Mouse (Mus musculus) kidney, adult 2 months (tissue): ENCODE data around the gene Ovca2. TPM values are rescaled to one million over a fixed set of nuclear protein-coding genes. Genes with fewer than 3 reads are reported as not detected.
A peak's percentile ranks its signal among the peaks of the same experiment; 100 is the strongest.

Experiments used
- DNase-seq: peaks from one replicate; pipeline ENCODE4 v3.0.0; 2021
- H3K27ac ChIP-seq: fragments of 200-500 bp; 2 replicates; pipeline ENCODE4 v1.5.1; 2012; ENCODE audit warnings: low read depth, low read length, control low read depth, inconsistent platforms; ENCODE audit not compliant: insufficient read depth
- H3K27me3 ChIP-seq: fragments of 200-500 bp; replicated peaks from 2 replicates; pipeline ENCODE4 v1.6.1; 2012; ENCODE audit warnings: mild to moderate bottlenecking, moderate library complexity, low read length, inconsistent platforms; ENCODE audit not compliant: control insufficient read depth, insufficient read depth
- H3K36me3 ChIP-seq: fragments of 200-500 bp; 2 replicates; pipeline ENCODE4 v1.6.1; 2012; ENCODE audit warnings: mild to moderate bottlenecking, moderate library complexity, low read length, inconsistent platforms; ENCODE audit not compliant: control insufficient read depth, insufficient read depth
- H3K4me1 ChIP-seq: fragments of 200-500 bp; 2 replicates; pipeline ENCODE4 v1.6.1; 2011; ENCODE audit warnings: low read length; ENCODE audit not compliant: control insufficient read depth, insufficient read depth
- H3K4me3 ChIP-seq: fragments of 200-500 bp; 2 replicates; pipeline ENCODE4 v1.5.1; 2011; ENCODE audit warnings: mild to moderate bottlenecking, low read depth, low read length, control low read depth; ENCODE audit not compliant: insufficient read depth
- CTCF ChIP-seq: fragments of 200-500 bp; conservative IDR thresholded peaks from 2 replicates; pipeline ENCODE4 v1.5.1; 2011; ENCODE audit warnings: low read depth, mild to moderate bottlenecking, control low read depth, low read length, moderate library complexity, mixed read lengths; ENCODE audit not compliant: insufficient read depth, insufficient read length
- POLR2A ChIP-seq: fragments of 200-500 bp; IDR thresholded peaks from one replicate; pipeline ENCODE4 v1.6.1; 2011; ENCODE audit warnings: low read depth, low read length, control low read depth
- WGBS: fragments of 180-500 bp; shearing (Covaris S2); methylation state at CpG from one replicate; pipeline ENCODE4 v1.1.7; 2018; 5-methylcytosine and 5-hydroxymethylcytosine counted together
- polyA plus RNA-seq: library from polyadenylated mRNA; depleted of rRNA; stranded (reverse); fragments of >200 nt; gene quantifications from 2 replicates; pipeline ENCODE4 v1.2.3, GENCODE M21; 2012

Ovca2 gene
- polyA plus RNA-seq, 1 experiment: 33.7 TPM

DNA sequence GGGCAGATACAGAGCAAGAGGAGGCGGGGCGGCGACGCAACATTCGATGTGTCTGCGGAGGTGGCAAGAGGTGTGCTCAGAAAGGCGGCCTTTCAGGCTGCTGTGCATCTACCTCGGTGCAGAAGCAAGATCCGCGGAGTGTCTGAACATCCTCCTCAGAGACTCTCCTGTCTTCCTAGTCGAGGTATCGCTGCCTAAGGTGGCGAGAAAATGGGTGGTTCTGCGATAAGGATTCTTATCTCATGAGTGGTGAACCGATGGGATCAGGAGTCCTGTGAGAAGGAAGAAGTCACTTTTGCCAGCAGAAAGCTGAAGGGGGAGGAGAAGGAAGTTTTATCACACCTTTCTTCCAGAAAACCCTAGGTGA is 4.9 kb downstream of the Ovca2 start:
- no peak for DNase-seq
- Histone ChIP-seq H3K4me1 (peaks cover 6% of the 10 kb centered on the region; the same call in 1 of the 2 replicates), H3K4me3 (peak overlapping the region; percentile 63), H3K27me3 (no peaks in the 10 kb centered on the region), H3K36me3 (no peaks in the 10 kb centered on the region; the same call in 1 of the 2 replicates), H3K27ac (no peak overlapping the region)
- 3% methylated on average over 15 of the region's 15 CpGs for WGBS
- TF ChIP-seq POLR2A (no peak), CTCF (no peak)

GRCm38 (mm10) chr11:75173095-75173798 is 5.4 kb downstream of the Ovca2 start:
- peak overlapping the region; percentile 63 for H3K4me3 ChIP-seq
- peaks cover 6% of the 10 kb centered on the region; the same call in 1 of the 2 replicates for H3K4me1 ChIP-seq
- DNase-seq: peak; percentile 88
- no peaks in the 10 kb centered on the region for H3K27me3 ChIP-seq
- TF ChIP-seq POLR2A (no peak), CTCF (no peak)
- H3K27ac ChIP-seq: no peak overlapping the region
- under 1% methylated on average over 70 of the region's 71 CpGs for WGBS
- no peaks in the 10 kb centered on the region; the same call in 1 of the 2 replicates for H3K36me3 ChIP-seq

DNA sequence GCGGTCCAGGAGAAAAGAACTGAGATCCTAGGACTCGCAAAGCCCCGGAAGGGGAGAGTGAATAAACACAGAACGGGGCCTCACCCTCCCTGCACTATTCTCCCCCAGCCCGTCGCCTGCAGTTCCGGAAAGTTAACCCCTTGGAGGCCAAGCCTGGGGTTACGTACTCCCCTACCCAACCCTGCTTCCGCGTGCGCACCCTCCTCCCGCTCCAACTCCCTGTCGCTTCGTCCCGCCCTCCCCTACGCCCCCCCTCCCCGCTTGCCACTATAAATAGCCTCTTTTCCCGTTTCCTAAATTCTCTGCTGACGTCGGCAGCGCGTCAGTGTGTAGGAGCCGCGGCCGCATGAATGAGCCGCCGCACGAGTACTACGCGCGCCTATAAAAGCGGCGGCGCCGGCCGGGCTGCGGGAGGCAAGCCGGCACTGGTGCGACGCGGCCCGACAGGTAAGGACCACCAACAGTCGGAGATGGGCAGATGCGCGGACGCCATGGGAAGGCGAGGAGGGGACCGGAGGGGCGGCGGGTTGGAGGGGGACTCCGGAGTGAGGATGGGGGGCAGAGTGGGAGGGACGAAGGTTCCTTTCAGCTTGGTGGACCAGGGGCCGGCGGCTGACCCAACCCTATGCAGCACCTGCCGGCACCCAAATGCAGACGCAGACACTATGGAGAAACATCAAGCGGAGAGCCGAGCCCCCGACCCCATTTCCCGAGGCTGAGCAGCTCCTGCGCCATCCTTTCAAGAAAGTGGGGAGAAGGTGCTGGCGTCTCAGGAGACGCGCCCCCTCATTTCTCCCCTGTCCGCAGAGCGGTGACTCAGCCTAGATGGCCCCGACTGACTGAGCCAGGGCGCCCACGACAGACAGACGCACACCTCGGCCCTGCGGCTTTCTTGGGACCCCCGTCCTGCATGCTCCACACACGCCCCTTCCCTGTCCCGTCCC is 6.2 kb downstream of the Ovca2 start:
- WGBS: under 1% methylated on average over 74 of the region's 75 CpGs
- Histone ChIP-seq H3K4me1 (peaks cover 4% of the 10 kb centered on the region; the same call in 1 of the 2 replicates), H3K36me3 (no peaks in the 10 kb centered on the region; the same call in 1 of the 2 replicates), H3K4me3 (peak overlapping the region; percentile 63), H3K27ac (no peak overlapping the region), H3K27me3 (no peaks in the 10 kb centered on the region)
- TF ChIP-seq CTCF: no peak
- no peak for TF ChIP-seq POLR2A
- DNase-seq: no peak

- no peaks in the 10 kb centered on the region for H3K36me3 ChIP-seq
- TF ChIP-seq POLR2A: no peak
- TF ChIP-seq CTCF: no peak
- H3K27me3 ChIP-seq: no peaks in the 10 kb centered on the region
- 19% methylated on average over 17 of the region's 17 CpGs for WGBS
- H3K27ac ChIP-seq: no peak overlapping the region
- peaks cover 4% of the 10 kb centered on the region; the same call in 1 of the 2 replicates for H3K4me1 ChIP-seq
- no peak for DNase-seq
- H3K4me3 ChIP-seq: no peak overlapping the region
Measured at GRCm38 (mm10) chr11:75171186-75171865, 7.3 kb downstream of the Ovca2 start.

DNA sequence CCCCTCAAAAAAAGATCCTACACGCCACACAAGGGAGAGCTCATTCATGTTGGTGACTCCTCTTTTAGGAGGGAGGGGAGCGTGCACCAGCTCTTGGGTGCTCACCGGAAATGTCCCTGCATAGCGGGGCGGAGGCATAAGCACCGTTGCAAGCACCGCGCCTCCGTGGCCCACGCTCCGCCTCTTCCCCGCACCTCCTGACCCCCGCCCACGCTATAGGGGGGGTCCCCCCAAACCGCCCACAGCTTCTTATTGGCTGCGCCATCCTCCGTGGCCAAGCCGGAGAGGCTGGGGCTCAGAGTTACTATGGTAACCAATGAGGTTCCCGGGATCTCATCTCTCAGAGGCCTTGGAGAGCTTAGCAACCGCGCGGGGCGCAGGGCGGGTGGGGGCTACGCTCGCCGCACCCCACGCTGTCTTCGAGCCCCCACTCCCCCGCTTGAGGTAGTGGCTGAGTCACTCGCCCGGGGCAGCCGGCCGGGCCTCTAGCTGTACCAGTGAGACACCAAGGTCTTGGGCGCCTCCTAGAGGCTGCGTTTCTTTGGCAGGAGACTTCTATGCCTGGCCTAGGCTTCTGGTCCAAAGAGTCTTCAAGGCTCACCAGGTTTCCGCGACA is 8.4 kb downstream of the Ovca2 start:
- TF ChIP-seq POLR2A (no peak), CTCF (peak; percentile 75)
- DNase-seq: peak; percentile 96
- peaks cover 7% of the 10 kb centered on the region; the same call in 1 of the 2 replicates for H3K4me1 ChIP-seq
- peak overlapping the region; percentile 17; the same call in 1 of the 2 replicates for H3K4me3 ChIP-seq
- no peaks in the 10 kb centered on the region for H3K36me3 ChIP-seq
- H3K27ac ChIP-seq: no peak overlapping the region
- under 1% methylated on average over 38 of the region's 38 CpGs for WGBS
- no peaks in the 10 kb centered on the region for H3K27me3 ChIP-seq

DNA sequence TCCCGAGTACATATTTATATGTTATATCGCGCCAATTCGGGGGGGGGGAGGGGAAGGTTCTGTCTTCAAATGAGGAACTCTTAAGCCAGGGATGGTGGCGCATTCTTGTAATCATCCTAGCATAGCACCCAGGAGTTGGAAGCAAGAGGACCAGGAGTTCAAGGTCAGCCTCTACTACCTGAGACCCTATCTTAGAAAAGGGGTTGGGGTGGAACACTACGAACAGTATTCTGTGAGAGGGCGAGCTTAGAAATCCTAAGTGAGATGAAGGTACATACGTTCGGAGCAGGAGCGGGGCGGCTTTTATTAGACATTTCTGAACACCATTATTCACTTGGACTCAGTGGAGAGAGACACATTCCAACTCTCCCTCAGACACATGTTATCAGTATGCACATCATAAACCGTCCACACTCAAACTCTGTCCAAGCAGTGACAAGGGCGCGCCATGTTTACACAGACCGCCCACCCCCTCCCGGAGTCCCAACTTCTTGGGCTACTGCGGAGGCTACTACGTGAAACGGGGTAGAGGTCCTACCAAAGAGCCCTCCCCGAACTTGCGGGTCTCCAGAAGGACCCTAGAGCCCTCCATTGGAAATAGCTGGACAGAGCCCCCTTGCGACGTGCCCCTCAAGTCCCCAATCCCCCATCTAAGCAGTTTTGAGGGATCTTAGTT is 9.1 kb downstream of the Ovca2 start, which contains the start of gene Hic1:
TSS of gene Hic1 (minus strand) at position 115 of the 676 bp plus-strand sequence.
- 7% methylated on average over 23 of the region's 23 CpGs for WGBS
- TF ChIP-seq POLR2A: no peak
- TF ChIP-seq CTCF: no peak
- Histone ChIP-seq H3K36me3 (no peaks in the 10 kb centered on the region), H3K4me3 (peak within 1 kb of the TSS; percentile 56), H3K4me1 (peaks cover 7% of the 10 kb centered on the region; the same call in 1 of the 2 replicates), H3K27ac (peak within 1 kb of the TSS; percentile 40; the same call in 1 of the 2 replicates), H3K27me3 (no peaks in the 10 kb centered on the region)
- no peak for DNase-seq
